Mouse (Mus musculus): ENCODE results near the gene Opcml.
A peak's percentile ranks its signal among the peaks of the same experiment; 100 is the strongest.

Gene Opcml

DNA sequence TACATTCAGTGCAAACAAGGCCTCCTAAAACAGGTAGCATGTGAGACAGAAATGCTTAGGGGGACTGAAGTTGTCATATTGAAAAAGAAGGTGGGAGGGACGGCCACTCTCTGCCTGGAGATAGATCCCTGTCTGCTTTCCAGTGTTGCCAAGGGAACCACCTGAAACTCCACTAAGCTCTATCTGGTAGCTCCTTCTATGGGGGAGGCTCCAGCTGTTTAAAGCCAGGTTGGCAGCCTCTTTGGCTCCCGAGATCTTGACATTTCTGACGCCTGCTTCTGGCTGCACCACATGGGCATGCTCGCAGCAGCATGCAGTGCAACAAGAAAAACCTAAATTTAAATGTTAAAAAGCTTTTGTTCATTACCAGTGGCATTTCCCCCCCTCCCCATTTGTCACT, 537.4 kb downstream of the Opcml start:
- no peak for DNase-seq (ENCODE audit: low spot score)

- DNase-seq (ENCODE audit: low spot score), result no peak
These were observed 537.9 kb downstream of the Opcml start for GRCm38 (mm10) chr9:28328434-28328833.

GRCm38 (mm10) chr9:28329477-28329876, 538.9 kb downstream of the Opcml start:
- no peak for DNase-seq (ENCODE audit: low spot score)

DNA sequence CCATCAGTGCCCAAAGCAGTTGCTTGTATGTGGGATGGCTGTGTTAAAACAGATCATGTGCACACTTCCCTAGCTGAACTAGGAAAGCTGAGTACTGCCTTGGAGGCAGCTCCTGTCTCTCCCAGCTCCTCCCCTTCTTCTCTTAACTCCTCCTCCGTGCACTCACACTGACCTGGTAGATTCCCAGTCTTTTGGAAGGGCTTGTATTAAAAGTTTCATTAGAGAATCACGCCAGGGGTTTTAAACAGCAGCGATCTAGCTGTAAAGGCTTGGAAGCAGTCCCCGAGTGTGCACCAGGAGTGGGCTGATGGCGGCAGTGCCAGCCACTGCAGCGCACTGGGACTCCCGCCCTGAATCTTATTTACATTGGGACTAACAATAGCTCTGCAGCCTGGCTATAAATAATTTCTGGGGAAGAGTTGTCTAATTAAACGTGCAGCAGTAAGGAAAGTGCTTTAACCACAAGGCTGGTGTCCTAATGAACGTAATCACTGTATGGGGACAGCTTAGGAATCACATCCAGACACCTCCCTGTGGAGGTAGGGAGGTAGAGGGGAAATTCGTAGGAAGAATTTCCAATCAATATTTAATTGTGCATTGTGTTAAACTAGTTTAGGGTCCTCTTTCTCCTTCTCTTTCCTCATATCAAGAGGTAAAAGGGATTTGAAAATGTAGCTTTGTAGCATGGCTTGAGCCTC, 546.1 kb downstream of the Opcml start:
- no peak for DNase-seq (ENCODE audit: low spot score)

GRCm38 (mm10) chr9:28337837-28338236, 547.3 kb downstream of the Opcml start:
- no peak for DNase-seq (ENCODE audit: low spot score)

DNA sequence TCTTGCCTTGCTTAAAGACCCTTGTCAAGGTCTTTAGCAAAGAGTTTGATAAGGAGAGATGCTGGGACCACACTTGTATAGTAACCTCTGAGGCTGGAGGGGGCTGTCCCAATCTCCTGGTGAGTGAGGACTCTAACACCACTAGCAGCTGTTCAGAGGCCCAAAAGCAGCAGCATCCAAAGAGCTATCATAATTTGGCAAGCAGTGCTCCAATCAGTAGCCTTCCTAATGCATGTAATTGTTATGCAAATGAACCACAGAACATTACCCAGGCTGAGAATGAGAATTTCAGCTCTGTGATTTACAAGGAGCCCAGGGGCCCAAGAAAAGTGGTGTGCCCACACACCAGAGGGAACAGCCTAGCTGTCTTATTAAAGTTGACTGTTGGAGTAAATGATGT, 564.4 kb downstream of the Opcml start:
- no peak for DNase-seq (ENCODE audit: low spot score)

DNA sequence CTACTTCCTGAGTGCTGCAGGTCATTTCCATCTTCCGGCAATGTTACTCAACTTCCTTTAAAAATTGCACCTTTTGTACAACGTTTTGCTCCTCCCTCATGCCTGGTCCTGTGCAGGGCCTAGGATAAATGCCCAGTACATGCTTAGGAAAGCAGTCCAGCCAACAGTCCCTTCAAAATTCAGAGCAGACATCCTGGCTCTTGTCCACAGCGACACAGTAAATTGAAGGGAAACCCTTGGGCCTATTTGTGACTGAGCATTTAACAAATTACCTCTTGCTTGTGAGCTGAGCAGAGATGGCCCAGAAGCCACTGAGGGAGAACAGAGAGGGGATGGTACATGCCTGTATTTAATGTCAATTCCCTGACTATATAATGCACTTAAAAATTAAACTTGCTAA, 567.4 kb downstream of the Opcml start:
- no peak for DNase-seq (ENCODE audit: low spot score)

DNA sequence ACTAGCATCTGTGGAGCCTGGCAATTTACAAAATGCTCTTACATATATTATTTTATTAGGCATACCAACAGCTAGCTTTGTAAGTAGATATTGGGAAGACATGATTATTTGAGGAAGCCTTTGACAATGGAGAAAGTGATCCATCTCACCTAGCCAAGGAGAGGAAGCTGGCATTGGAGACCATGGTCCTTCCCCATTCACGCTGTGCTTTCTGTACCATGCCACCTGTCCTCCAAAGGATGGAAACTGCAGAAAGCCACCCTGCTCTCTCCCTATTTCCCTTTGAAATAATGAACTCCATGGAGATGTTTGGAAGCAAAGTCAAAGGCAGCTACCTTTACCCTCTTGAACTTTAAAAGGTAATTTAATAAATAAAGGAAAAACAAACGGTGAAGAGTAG, 570.1 kb downstream of the Opcml start:
- no peak for DNase-seq (ENCODE audit: low spot score)

DNA sequence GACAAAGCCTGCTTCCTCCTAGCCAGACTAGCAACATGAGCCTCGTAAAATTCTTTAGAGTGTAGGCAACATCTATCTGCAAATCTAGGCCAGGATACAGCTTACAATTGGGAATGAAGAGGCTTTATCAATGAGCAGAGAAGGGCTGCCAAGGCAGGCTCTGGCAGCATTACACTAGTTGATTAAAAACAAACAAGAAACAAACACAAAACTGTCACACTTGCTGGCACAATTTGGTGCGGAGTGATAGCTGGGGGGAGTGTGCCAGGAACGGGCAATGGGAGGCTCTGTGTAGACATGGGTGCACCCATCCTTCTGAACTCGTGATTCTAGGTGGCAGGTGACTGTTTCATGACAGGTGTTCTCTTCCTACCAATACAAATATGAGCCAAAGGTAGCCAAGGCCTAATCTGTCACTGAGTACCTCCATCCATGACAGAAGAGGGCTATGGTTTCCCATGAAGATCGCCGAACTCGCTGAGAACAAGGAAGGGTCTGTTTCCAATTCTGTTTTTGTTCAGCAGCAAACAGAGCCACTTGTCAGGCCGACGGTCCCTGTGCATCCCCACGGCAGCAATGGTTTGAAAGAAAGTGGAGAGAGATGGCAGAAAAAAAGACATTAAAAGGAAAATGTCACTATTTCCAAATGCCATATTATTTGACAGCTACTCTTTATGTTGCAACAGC, 574.0 kb downstream of the Opcml start:
- DNase-seq (ENCODE audit: low spot score), result no peak

DNA sequence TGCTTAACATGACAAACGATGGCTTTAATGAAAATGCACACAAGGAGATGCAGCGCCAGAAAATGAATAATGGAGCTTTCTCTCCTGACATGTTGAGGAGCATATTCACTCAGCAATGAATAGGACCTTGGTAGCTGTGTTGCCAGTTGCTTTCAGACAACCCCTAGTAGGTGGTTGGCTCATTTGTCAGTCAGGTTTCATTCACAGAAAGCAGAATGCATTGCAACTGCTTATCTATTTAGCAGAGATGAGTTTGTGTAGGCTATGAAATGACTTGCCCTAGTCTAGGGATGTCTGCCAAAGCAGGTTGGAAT, 574.5 kb downstream of the Opcml start:
- DNase-seq (ENCODE audit: low spot score), result no peak

DNA sequence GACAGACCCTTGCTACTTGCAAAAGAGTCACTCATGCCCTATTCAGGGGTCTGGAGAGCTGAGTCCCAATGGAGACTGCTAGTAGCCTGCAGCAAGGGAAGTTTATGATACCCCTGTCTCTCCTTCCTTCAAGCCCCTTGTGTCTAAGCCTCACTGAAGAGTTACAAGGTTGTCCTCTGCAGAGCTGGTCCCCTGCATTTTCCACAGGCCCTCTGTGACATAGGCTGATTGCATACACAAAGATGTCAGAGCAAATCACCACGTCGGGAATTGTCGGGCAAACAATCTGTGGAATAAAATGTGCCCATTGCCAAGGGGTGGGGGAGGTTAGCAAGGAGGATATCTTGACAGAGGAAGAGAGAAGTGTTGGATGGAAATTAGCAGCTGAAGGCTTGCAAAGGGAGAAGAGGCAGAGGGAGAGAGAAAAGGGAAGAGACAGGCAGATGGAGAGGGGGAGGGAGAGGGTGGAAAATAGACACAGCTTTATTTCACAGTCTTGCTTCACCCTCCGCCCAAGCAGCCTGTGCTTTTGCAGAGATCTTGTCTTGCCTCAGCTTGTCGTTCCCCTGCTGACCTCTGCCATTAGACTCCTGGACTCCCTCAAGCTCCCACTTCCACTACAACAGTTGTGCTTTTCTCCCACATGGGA, 596.1 kb downstream of the Opcml start:
- DNase-seq (ENCODE audit: low spot score), result no peak

- no peak for DNase-seq (ENCODE audit: low spot score)
These were observed 604.6 kb downstream of the Opcml start for GRCm38 (mm10) chr9:28395222-28395621.

DNA sequence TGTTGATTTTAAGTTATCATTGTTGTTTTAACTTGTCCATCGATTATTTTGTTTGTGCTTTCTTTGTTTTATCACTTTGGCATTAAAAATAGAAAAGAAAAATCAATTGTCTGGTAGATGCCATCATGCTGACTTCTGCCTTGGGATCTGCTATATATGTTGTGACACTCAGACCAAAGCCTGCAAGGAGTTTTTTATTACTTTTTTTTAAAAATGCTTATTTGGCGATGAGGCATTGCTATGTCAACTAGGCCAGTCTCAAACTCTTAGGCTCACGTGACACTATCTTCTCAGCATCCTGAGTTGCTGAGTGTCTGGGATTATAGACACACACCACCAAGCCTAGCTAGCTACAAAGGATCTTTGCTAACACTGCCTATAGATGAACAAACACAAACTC, 605.1 kb downstream of the Opcml start:
- no peak for DNase-seq (ENCODE audit: low spot score)

- DNase-seq (ENCODE audit: low spot score), result peak; percentile 9
These were observed 612.4 kb downstream of the Opcml start for GRCm38 (mm10) chr9:28402770-28403650.

GRCm38 (mm10) chr9:28403831-28404562, 613.4 kb downstream of the Opcml start:
- DNase-seq (ENCODE audit: low spot score), result peak; percentile 16

GRCm38 (mm10) chr9:28404616-28405015, 614.0 kb downstream of the Opcml start:
- no peak for DNase-seq (ENCODE audit: low spot score)

- DNase-seq (ENCODE audit: low spot score), result no peak
These were observed 615.2 kb downstream of the Opcml start for GRCm38 (mm10) chr9:28405816-28406215.

DNA sequence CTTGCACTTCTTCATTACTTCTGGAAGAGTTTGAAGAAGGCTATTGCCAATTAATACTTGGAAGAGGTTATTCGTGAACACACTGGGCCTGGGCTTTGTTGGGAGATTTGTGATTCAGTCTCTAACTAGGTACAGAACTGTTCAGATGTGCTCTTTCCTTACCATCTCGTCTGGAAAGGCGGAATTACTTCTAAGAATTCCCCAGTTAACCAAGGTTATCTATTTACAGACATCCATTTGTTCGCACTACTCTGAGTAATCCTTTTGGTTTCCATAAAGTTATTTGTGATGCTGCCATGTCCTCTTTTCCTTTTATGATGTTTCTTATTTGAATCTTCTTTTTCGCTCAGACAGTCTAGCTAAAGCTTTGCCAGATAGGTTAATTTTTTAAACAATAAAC, 630.2 kb downstream of the Opcml start:
- DNase-seq (ENCODE audit: low spot score), result no peak

- DNase-seq (ENCODE audit: low spot score), result no peak
These were observed 632.8 kb downstream of the Opcml start for GRCm38 (mm10) chr9:28423407-28423806.

DNA sequence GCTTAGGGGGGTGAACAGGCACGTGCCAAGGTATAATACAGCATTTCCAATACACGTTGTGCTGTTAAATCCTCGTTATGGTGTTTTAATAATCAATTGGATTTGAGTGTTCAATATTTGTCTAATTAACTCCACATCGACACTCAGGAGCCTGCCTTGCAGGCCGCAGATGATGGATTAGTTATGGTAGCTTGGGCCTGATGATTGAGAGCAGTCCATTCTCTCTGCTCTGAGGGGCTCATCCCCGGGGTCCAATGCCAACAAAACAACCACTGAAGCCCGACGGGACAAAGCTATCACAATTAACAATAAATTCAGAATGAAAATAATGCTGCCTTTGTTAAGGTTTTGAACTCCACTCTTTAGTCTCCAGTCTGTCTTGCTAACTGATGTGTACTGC, 641.6 kb downstream of the Opcml start:
- no peak for DNase-seq (ENCODE audit: low spot score)

GRCm38 (mm10) chr9:28438752-28439151, 648.2 kb downstream of the Opcml start:
- DNase-seq (ENCODE audit: low spot score), result no peak
